Mouse (Mus musculus) cortical plate, adult 2 months (tissue): ENCODE data around the gene Wdr92.

Source experiments
- CTCF ChIP-seq: fragments of 200-500 bp; IDR thresholded peaks from 2 replicates; pipeline ENCODE4 v1.5.1; 2011; ENCODE audit warnings: mild to moderate bottlenecking, control low read depth, low read length; ENCODE audit not compliant: insufficient read depth; ENCODE audit errors: extremely low read depth
- POLR2A ChIP-seq: fragments of 200-500 bp; IDR thresholded peaks from 2 replicates; pipeline ENCODE4 v1.6.1; 2011; ENCODE audit warnings: mild to moderate bottlenecking, low read length, control low read depth; ENCODE audit not compliant: insufficient read depth; ENCODE audit errors: extremely low read depth

DNA sequence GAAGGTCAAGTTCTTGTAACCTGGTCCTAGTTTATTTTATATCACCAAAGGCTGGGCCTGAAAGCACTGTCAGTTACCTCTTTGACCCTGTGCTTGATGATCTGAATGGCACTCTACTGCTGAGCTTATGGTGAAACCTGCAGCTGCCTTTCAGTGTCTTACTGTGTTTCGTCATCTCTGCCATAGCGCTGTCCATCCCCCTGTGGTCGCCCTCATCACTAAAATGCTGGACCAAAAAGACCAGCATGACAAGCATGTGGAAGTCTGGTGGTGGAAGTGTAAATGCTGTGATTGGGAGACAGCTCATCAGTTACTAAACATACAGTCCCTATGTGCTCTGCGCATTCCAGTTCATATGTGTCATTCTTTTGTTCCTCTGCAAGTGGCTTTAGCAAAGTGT lies 9.6 kb upstream of the Wdr92 start:
- TF ChIP-seq CTCF: no peak
- TF ChIP-seq POLR2A: no peak
